Mouse (Mus musculus) lung, postnatal 10 days (tissue): ENCODE results near the gene Trove2.
"Not testable (repeated sequence)": the region's sequence is repeated elsewhere in the genome, so short reads cannot be mapped to it uniquely, and the experiment has no call there.

Experiments
- DNase-seq: peaks from one replicate; pipeline ENCODE4 v3.0.0; 2021

Gene Trove2

GRCm38 (mm10) chr1:143738811-143739210, 38.1 kb downstream of the Trove2 start:
- DNase-seq, result peak; percentile 3

- DNase-seq, result no peak
These were observed 42.9 kb downstream of the Trove2 start for GRCm38 (mm10) chr1:143733914-143734410.

GRCm38 (mm10) chr1:143731691-143732090, 45.2 kb downstream of the Trove2 start:
- no peak for DNase-seq

- peak; percentile 41 for DNase-seq
These were observed 46.0 kb downstream of the Trove2 start for GRCm38 (mm10) chr1:143730899-143731298.

GRCm38 (mm10) chr1:143727701-143728445, 49.0 kb downstream of the Trove2 start:
- DNase-seq, result no peak

- DNase-seq, result no peak
These were observed 52.3 kb downstream of the Trove2 start for GRCm38 (mm10) chr1:143724456-143725064.

- DNase-seq, result not testable (repeated sequence)
These were observed 60.8 kb downstream of the Trove2 start, which contains the start of gene Glrx2 for GRCm38 (mm10) chr1:143716038-143716437. Gene Glrx2 (plus strand): TSS chr1:143716338.

- DNase-seq, result no peak
These were observed 66.3 kb downstream of the Trove2 start for GRCm38 (mm10) chr1:143710627-143710976.

GRCm38 (mm10) chr1:143709966-143710626, 66.8 kb downstream of the Trove2 start:
- no peak for DNase-seq

- DNase-seq, result no peak
These were observed 68.5 kb downstream of the Trove2 start for GRCm38 (mm10) chr1:143708361-143708760.

- peak; percentile 14 for DNase-seq
These were observed 69.9 kb downstream of the Trove2 start for GRCm38 (mm10) chr1:143707006-143707405.

- peak; percentile 94 for DNase-seq
These were observed 74.1 kb downstream of the Trove2 start, which contains the start of gene Cdc73 for GRCm38 (mm10) chr1:143702741-143703262. Gene Cdc73 (minus strand): TSS chr1:143702893.

GRCm38 (mm10) chr1:143702141-143702740, 74.6 kb downstream of the Trove2 start:
- no peak for DNase-seq

GRCm38 (mm10) chr1:143701736-143702135, 75.1 kb downstream of the Trove2 start:
- no peak for DNase-seq
